Mouse (Mus musculus) forelimb bud, embryonic 11.5 days (tissue): ENCODE data around the gene Hdac9.
"Not testable (repeated sequence)": the region's sequence is repeated elsewhere in the genome, so short reads cannot be mapped to it uniquely, and the experiment has no call there.

Experiments used
- DNase-seq: peaks from one replicate; pipeline ENCODE4 v3.0.0-alpha.2; 2012; ENCODE audit warnings: low read depth, low spot score

The Hdac9 gene

DNA sequence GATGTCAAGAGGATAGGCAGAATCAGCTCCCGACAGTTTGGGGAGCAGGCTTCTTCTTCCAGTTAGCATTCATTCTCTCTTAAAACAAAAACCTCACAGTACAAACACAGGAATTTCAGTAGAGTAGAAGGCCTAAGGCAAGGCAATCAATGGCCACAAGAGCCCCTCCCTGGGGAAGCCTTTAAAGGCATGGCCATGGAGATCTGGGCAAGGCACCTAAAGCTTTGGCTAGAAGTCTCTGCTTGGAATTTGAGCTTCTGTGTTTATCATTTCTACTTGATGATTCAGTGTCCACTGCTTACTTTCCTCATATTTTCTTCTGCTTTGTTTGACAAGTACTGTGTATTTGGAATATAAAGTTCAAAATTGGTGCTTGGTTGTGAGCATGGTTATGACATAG is 429.2 kb downstream of the Hdac9 start:
- no peak for DNase-seq

DNA sequence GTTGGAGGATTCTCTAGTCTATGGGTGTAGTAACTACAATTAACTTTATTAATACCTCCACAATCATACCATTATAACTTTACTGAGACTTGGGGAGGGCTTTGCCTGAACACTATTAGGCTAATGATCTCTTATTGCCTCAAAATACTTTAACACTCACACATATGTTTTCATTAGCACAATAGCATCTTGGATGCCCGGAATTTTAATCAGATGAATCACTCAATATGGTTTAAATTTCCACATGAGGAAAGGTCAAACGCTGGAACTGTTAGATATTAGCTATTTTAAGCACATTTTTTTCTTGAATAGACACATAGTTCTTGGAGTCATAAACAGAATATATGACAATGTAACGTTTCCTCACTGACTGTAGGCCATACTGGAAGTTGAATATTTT is 429.9 kb downstream of the Hdac9 start:
- DNase-seq = no peak

DNA sequence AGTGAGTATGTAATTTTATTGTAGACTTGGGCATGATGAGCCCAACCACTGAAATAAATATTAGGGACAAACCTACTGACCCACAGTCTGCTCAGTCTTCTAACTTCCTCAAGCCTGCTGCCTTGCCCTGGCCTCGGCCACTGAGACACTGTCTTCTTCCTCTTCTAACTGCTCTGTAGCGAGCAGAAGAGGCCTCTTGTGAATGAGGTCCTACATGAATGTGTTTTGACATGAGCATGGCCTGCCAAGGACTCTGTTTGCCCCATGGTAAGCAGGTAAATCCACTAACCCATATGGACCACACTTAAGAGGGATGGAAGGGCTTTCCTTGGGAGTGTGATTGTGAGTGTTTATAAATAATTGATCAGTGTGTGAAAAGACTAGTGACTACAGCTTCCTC is 430.9 kb downstream of the Hdac9 start:
- DNase-seq = no peak

DNA sequence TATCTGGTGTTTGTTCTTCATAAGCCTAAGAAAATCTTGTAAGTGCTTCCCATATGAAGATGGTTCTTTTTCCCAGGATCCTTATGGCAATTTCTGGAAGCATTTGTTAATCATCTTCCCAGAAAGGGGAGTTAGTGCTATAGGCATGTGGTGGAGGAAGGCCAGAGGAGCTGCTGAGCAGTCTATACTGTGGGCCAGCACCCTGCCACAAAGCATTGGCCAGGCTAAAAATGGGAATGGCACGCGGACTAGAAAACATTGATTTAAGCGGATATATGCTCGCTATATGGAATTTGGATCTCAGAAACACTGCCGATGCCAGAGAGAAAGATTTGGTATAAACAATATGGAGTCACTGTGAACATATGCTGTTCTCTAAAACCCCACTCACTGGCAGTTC is 435.2 kb downstream of the Hdac9 start:
- DNase-seq = no peak

DNA sequence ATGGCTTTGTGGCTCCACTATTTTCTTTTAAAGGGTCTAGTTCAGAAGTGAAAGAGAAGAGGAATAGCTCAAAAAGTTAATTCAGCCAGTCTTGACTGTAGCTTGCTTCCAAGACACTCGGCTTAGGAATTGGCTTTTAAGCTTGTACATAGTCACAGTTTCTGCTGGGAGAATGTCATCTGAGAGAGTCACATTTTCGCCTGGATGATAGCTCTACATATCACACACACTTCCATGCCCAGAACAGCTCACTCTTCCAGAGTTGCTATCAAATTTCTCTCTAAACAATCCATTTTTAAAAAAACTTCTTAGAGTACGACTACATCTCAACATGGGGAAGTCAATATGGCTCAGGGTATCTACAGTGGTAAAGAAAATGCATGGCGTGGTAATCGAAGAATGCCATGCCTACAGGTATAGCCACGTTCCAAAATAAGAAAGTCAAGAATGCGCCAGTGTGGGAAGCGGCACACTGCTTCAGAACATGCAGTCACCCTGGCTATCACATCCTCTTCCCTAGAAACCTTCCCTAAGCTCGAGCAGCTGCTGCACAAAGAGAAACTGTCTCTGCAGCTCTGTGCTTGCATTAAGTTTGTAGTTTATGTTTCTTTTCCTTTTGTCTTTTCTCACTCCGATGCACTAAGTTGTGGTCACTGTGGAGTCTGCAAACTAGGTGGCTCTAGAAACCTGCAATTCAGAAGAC is 443.8 kb downstream of the Hdac9 start:
- no peak for DNase-seq

DNA sequence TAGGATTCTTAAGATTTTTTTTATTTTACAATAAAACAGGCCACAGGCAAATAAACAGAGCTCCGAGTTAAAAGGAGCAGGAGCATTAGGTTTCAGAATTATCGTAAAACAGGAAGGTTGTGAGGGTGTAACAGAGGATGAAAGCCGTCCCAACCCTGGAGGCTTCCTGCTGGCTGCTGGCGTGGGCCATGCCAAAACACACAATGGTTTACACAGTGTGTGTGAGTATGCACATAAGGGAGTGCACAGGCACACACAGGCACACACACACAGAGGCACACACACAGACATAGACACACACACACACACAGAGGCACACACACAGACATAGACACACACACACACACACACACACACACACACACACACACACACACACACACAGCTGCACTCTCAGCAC is 444.4 kb downstream of the Hdac9 start:
- no peak for DNase-seq

DNA sequence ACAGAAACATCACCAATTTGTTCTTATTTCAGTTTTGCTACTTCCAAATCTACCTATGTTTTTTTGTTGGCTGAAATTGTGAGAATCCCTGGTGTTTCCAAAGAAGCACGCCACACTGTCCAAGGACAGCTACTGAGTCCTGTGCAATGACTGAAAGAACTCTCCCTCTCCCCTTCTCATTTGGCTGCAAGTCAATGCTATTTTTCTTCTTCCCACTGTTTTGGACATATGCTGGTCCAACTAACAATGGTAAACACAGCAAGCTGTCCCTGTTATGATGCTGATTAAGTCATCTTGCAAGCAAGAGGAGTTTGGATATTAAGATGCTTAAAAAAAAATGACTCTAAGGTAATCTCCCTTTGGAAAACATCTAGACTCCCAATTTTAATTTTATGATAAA is 455.2 kb downstream of the Hdac9 start:
- DNase-seq = no peak

DNA sequence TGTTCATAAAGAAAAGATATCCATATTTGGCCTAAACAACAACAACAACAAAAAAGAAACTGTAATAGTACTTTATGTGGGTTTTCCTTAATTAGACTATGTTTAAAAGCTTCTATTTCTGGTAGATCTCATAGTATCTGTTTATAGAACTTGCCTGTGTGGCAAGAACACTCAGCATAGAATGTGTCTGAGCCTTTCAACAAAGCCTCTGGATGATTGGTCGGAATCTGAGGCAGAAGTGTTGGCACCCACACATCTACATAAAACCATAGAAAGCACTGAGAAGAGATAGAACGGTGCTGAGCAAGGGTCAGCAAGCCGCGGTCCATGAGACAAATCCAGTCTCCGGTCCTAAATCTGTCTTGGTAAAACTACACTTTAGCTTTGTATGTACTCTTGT is 464.3 kb downstream of the Hdac9 start:
- no peak for DNase-seq

DNA sequence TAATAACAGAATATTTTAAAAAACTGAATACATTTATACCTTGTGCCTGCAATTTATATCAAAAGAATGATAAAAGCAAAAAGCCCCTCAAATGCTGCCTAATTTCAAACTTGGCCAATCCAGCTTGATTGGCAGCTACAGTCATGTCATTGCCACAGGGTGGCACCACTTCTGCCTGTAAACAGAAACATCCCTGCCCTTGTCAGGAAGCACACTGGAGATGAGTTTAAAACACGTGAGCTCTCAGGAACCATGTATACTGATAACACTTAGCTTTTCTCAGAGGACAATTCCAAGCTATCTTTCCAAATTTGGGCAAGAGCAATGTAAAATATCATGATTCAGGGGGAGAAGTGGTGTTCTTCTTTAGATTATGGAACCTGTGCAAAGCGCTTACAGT is 465.7 kb downstream of the Hdac9 start:
- no peak for DNase-seq

DNA sequence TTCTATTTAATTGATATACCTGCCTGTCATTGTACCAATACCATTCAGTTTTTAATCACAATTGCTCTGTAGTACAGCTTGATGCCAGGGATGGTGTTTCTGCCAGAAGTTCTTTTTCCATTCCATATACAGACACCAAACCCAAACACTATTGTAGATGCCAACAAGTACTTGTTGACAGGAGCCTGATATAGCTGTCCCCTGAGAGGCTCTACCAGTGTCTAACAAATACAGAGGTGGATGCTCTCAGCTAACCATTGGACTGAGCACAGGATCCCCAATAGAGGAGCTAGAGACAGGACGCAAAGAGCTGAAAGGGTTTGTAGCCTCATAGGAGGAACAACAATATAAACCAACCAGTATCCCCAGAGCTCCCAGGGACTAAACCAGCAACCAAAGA is 472.2 kb downstream of the Hdac9 start:
- not testable (repeated sequence) for DNase-seq

DNA sequence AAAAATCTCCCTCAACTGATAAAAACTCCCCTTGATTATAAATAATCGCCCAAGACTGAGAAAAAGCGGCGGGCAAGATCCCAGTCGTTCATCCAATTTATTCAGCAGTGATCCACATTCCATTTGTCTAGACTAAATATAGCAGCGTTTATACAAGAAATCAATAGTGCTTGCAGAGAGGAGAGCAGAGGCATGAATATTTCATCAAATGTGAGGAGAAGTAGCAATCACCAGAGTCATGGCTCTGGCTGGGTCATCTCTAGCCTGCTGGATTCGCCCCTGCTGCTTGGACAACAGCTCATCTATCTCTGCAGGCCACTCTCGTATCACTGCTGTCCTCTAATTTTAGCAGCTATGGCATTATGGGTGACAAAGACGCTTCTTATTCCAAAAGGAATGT is 476.0 kb downstream of the Hdac9 start:
- no peak for DNase-seq

DNA sequence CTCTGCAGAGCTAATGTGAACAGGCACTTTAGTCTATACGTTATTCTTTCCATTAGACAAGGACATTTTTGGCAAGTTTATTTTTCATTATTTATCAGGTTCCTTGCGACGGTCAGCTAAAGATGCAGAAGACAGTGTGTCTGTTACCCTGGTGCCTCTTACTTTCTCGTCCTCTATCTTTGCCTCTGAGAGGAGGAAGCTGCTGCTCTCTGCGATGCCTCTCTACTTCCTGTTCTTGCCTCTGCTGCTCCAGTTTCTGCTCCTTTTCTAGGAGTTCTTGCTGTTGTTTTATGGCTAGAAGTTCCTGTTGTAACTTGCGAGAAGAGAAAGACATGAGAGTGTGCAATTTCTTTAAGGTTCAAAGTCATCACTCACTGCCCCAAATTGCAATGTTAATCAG is 484.0 kb downstream of the Hdac9 start:
- no peak for DNase-seq

DNA sequence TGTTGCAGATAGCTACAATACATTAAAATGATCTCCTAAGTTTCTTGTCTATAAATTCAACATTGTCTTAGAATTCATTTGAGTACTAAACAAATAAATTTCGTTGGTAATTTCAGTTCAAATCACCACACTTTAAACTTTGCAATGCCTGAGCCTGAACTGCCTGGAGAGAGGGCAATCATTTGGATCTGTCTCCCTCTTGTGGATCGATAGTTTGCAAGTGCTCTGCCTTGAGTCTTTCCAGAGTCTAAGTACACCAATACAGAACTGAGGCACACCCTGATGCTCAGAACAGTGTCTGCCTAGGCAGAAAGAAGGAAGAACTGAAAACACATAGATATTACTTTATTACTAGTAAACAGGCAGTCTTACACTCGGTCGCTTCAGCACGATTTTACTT is 484.4 kb downstream of the Hdac9 start:
- DNase-seq = peak; percentile 66

DNA sequence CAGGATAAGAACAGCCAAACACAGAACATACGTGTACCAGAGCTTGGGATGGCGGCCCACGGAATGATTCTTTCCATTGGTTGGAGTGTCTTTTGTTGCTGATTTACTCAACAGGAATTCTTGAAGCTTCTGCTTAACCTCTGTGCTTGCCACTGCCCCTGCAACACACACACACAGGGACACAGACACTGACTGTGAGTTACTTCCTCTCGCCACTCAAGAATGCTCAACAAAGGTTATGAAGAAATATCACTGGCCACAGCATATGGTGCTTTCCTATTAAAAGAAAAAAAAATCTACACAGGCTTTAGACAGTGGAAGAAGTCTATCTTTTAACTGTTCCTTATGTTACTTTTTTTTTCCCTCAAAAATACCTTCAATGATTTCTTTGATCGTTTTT is 485.1 kb downstream of the Hdac9 start:
- DNase-seq = no peak

DNA sequence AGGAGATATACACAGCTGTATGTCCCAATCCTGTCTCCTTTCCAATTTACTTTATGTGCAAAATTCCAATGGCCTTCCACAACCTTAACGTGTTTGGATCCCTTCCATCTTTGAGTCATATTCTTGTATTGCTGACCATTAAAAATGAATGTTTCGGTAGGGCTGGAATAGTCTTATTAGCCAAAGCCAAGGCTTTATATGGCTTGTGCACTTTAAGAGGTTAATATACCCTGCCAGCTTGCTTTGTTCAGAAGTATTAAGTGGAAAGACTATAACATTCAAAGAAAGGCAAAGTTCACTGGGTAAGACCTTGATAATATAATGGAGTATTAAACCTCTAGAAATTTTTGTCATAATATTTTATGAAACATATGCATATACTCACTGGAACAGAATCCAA is 491.4 kb downstream of the Hdac9 start:
- no peak for DNase-seq

DNA sequence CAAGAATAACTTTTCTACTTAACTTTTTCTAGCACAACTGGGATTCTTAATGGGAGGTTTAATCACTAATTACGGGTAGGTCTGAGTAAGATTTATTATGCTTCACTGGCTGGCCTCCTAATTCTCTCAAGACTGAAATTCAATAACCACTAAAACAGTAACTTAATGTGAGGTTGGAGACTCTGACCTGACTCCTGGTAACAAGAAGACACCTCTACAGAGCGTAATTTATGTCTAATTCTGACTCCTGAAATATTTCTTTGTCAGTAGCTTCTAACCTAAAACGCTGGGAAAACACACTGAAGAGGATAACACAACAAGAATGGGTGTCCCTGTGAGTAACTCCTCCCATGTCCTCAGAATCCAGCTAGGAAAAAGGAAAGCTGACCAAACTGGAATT is 508.8 kb downstream of the Hdac9 start:
- no peak for DNase-seq

DNA sequence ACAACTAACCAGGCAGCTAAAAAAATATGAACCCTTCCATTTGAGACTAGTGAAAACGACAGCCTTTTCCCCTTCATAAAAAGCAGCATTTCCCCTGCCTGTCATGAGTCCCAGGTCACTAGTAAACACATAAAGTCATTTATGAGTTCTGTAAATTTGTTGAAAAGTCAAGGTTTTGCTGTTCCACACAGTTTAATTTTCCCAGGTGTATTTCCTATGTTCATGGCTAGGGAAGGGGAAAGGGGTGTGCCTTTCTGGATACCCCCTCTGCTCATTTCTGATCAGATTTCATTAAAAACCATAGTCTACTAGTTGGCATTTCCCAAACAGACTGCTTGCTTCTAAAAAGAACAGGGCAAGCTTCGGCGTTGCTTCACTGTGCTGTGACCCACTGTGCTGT is 509.8 kb downstream of the Hdac9 start:
- peak; percentile 24 for DNase-seq

DNA sequence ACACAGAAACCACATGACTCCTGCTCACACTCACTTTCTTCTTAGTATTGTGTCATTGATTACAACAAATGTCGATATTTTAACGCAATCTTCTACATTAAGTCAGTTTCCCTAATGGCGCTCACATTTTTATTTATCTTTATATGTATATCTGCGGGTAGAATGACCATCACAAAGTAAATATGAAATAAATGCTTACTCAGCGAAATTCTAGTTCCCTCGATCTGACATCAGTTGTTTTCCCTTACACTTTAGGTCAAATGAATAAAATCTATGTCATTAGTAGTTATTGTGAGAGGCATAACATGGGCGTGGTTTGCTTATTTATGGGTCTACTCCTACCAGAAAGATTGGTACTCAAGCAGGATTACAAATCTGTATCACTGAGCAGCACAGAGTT is 514.8 kb downstream of the Hdac9 start:
- DNase-seq = no peak

DNA sequence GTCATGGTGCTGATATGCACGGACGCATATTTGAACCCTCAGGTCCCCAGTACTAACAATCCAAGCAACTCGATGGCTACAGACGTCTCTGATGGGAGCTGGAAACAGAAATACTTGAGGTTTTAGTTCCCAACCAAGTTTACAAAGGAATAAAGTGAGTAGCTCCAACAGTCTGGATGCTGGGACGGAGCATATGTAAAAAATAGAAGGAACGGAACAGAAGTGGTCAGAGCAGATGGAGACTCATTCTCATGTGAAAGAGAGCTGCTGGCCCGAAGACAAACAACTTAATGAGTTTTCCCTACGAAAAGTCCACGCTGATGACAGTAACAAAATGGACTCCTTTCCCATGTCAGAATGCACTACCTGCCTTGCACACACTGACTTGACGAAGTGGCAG is 518.3 kb downstream of the Hdac9 start:
- DNase-seq = no peak

DNA sequence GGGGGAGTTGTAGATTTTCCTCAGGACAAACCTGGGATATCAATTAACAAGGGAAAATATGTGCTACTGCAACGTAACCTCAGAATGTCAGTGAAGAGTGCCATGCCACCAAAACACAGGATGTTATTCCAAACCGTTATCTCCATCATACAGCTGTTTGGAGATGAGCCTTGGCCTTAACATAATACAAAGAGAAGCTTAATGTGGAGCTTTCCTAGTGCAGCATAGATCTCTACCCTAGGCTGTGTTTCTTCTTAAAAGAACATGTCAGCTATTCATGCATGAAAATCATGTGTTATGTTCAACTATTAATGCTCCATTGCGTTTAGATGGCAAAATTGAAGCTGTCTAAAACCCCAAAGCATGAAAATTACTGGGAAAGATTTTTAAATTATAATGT is 522.6 kb downstream of the Hdac9 start:
- no peak for DNase-seq

DNA sequence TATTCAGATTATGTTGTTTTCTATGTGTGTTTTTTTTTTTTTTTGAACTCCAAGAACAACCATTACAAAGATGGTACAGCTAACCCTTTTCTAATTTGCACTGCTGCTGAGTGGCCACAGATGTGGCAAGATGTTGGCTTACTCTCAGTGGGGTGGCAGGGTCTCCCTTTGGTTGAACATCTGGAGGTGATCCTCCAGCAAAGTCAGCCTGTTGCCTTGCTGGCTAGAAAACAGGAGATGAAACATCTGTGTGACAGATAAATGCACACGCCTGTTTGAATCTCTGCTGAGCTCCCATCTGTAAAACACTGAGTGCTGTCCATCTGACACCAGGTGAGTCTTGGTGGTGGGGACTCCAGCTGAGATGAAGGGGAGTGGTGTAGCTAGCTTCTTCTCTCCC is 537.2 kb downstream of the Hdac9 start:
- peak; percentile 52 for DNase-seq

DNA sequence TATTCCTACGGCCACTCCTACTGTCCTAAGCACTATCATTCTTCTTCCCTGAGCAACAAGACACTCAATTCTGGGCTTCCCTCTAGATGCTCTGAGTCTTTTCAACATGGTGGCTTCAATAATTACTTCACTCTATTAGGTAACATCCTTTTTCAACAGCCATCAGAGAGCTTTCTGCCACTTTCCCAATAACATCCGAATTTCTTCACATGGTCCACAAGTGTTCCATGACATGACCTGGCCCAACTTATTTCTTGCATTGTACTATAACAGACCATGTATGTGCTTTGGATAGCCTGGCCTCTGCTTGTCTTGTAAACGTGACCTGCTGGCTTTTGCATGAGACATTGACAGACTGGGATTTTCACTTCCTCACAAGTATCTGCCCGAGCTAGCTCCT is 538.3 kb downstream of the Hdac9 start:
- no peak for DNase-seq

DNA sequence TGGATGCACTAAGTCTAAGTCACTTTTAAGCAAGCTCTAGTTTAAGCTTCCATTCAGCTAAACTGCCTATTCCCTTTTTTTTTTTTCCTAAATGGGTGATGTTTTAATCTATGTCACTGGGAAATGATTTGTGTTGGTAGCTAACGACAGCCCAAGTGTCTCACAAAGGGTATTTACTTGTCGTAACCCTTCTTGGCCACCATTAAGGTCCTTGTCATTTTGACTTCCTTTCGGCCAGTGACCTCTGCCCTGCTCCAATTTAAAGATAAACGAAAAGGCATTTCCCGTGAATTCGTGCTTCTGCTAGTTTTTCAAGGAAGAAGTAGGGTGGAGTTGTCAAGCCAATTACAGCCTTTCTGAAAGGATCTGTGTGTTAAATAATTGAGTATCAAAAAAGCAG is 565.0 kb downstream of the Hdac9 start:
- DNase-seq = no peak

DNA sequence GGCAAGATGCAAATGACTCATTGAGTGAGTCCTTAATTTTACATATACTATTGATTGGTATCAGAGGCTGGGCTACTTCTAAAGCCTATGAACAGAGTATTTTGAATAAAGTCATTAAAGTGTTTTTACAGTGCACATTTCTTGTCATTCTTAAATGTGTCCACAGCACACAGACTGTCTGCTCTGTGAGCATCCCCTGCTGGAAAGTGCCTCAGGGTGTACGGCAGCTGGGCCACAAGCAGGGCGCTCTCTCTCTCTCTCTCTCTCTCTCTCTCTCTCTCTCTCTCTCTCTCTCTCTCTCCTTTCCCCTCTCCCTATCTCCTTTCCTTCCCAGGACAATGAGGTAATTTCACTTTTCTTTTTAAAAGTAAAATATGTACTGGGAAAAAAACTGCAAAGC is 569.4 kb downstream of the Hdac9 start:
- no peak for DNase-seq
